Mouse (Mus musculus) CH12.LX (cell line): ENCODE measurements around the gene Ctnnd2. TPM values are rescaled to one million over a fixed set of nuclear protein-coding genes. Genes with fewer than 3 reads are reported as not detected.
A peak's percentile ranks its signal among the peaks of the same experiment; 100 is the strongest.

Experiments used
- DNase-seq: peaks from one replicate; pipeline ENCODE4 v3.0.0-alpha.2; 2013; ENCODE audit errors: extremely low read depth
- H3K27ac ChIP-seq: 2 replicates; pipeline ENCODE4 v1.5.1; 2012; ENCODE audit warnings: low read depth, mild to moderate bottlenecking, control low read depth, moderate library complexity; ENCODE audit not compliant: insufficient read depth
- H3K27me3 ChIP-seq: replicated peaks from 2 replicates; pipeline ENCODE3; 2012; ENCODE audit warnings: inconsistent platforms
- H3K36me3 ChIP-seq, 2 experiments: replicated peaks in 1 of 2; 2 replicates each; pipeline versions ENCODE3 to v1.6.1; 2012; ENCODE audit warnings: inconsistent platforms in 1 of 2, low read length in 1 of 2, mild to moderate bottlenecking in 1 of 2, mixed read lengths in 1 of 2, moderate library complexity in 1 of 2; ENCODE audit not compliant: control insufficient read depth in 1 of 2, insufficient read depth in 1 of 2
- H3K4me1 ChIP-seq, 2 experiments: 2 replicates each; pipeline ENCODE4 v1.6.1; 2012; ENCODE audit warnings: inconsistent platforms in 1 of 2, moderate library complexity in 1 of 2; ENCODE audit not compliant: insufficient read depth in 2 of 2, control insufficient read depth in 1 of 2
- H3K4me2 ChIP-seq: 2 replicates; pipeline ENCODE4 v1.6.1; 2012; ENCODE audit warnings: low read depth, mild to moderate bottlenecking, control low read depth; ENCODE audit not compliant: poor library complexity, insufficient read depth, severe bottlenecking
- H3K4me3 ChIP-seq, 3 experiments: fragments of 150-350 bp in 1 of 3; sonication (generic) in 1 of 3; replicated peaks in 1 of 3; 2 replicates each; pipeline versions ENCODE3 to v1.5.1; 2011 to 2012; ENCODE audit warnings: low read depth in 2 of 3, low read length in 2 of 3, mild to moderate bottlenecking in 2 of 3, moderate library complexity in 2 of 3, control low read depth in 1 of 3, improper control_type of control experiment in 1 of 3, inconsistent platforms in 1 of 3, mixed read lengths in 1 of 3; ENCODE audit not compliant: poor library complexity in 1 of 3
- H3K79me2 ChIP-seq: replicated peaks from 2 replicates; pipeline ENCODE4 v1.6.1; 2012; ENCODE audit warnings: mild to moderate bottlenecking, moderate library complexity; ENCODE audit not compliant: control insufficient read depth, poor library complexity, insufficient read depth, severe bottlenecking; ENCODE audit errors: extremely low read depth
- H3K9ac ChIP-seq: 2 replicates; pipeline ENCODE4 v1.6.1; 2012; ENCODE audit warnings: low read depth, mild to moderate bottlenecking, control low read depth, moderate library complexity; ENCODE audit not compliant: insufficient read depth
- H3K9me3 ChIP-seq: replicated peaks from 2 replicates; pipeline ENCODE3; 2012; ENCODE audit warnings: low read length, inconsistent platforms, mixed read lengths
- BHLHE40 ChIP-seq: IDR thresholded peaks from 2 replicates; pipeline ENCODE4 v1.6.1; 2011; ENCODE audit warnings: mild to moderate bottlenecking, low read depth, low read length, improper control_type of control experiment
- CTCF ChIP-seq, 2 experiments: IDR thresholded peaks in 1 of 2; conservative IDR thresholded peaks in 1 of 2; 2 replicates each; pipeline ENCODE4 v1.5.1; 2011 to 2012; ENCODE audit warnings: low read depth in 2 of 2, low read length in 2 of 2, improper control_type of control experiment in 1 of 2, inconsistent platforms in 1 of 2, mild to moderate bottlenecking in 1 of 2, moderate library complexity in 1 of 2
- ELF1 ChIP-seq: IDR thresholded peaks from 2 replicates; pipeline ENCODE4 v1.6.1; 2014; ENCODE audit warnings: low read depth, mild to moderate bottlenecking, inconsistent platforms, low read length, improper control_type of control experiment
- EP300 ChIP-seq: IDR thresholded peaks from 2 replicates; pipeline ENCODE4 v1.6.1; 2011; ENCODE audit warnings: low read length, improper control_type of control experiment
- ETS1 ChIP-seq: conservative IDR thresholded peaks from 2 replicates; pipeline ENCODE4 v1.6.1; 2012; ENCODE audit warnings: low read depth, mild to moderate bottlenecking, inconsistent platforms, low read length, improper control_type of control experiment, moderate library complexity
- JUN ChIP-seq: IDR thresholded peaks from 2 replicates; pipeline ENCODE4 v1.6.1; 2011; ENCODE audit warnings: low read depth, mild to moderate bottlenecking, low read length, improper control_type of control experiment, moderate library complexity; ENCODE audit not compliant: insufficient read depth
- JUND ChIP-seq: conservative IDR thresholded peaks from 2 replicates; pipeline ENCODE4 v1.6.1; 2011; ENCODE audit warnings: low read depth, low read length, improper control_type of control experiment
- NELFE ChIP-seq: IDR thresholded peaks from 2 replicates; pipeline ENCODE4 v1.6.1; 2011; ENCODE audit warnings: low read depth, low read length, improper control_type of control experiment
- NRF1 ChIP-seq: IDR thresholded peaks from 2 replicates; pipeline ENCODE4 v1.6.1; 2014; ENCODE audit warnings: low read depth, mild to moderate bottlenecking, inconsistent platforms, low read length, improper control_type of control experiment, moderate library complexity
- PAX5 ChIP-seq: IDR thresholded peaks from 2 replicates; pipeline ENCODE4 v1.6.1; 2012; ENCODE audit warnings: low read length, inconsistent platforms, mixed read lengths
- POLR2A ChIP-seq: IDR thresholded peaks from 2 replicates; pipeline ENCODE4 v1.6.1; 2011; ENCODE audit warnings: low read depth, mild to moderate bottlenecking, improper control_type of control experiment, low read length
- POLR2AphosphoS2 ChIP-seq: IDR thresholded peaks from 2 replicates; pipeline ENCODE4 v1.6.1; 2011; ENCODE audit warnings: low read depth, low read length, improper control_type of control experiment
- SIN3A ChIP-seq: IDR thresholded peaks from 2 replicates; pipeline ENCODE4 v1.6.1; 2012; ENCODE audit warnings: low read length, improper control_type of control experiment, inconsistent platforms
- ZC3H11A ChIP-seq: IDR thresholded peaks from 2 replicates; pipeline ENCODE4 v1.6.1; 2012; ENCODE audit warnings: low read depth, mild to moderate bottlenecking, inconsistent platforms, low read length, improper control_type of control experiment
- ZKSCAN1 ChIP-seq: IDR thresholded peaks from 2 replicates; pipeline ENCODE4 v1.6.1; 2012; ENCODE audit warnings: low read depth, inconsistent platforms, low read length, improper control_type of control experiment, borderline replicate concordance
- dilution Hi-C: fragments of 300-500 bp; cut with MboI; formaldehyde crosslinking; loops from 2 replicates; pipeline ENCODE4 v1.14.3; 2020; ENCODE audit warnings: low sequenced_read_pairs; ENCODE audit not compliant: extremely low pct_unique_long_range_greater_than_20kb, extremely low pct_ligation_motif_present
- in situ Hi-C: fragments of 300-500 bp; cut with MboI; formaldehyde crosslinking; loops from 3 replicates; pipeline ENCODE4 v1.14.3; 2019; ENCODE audit warnings: low sequenced_read_pairs, low pct_ligation_motif_present, low pct_unique_long_range_greater_than_20kb, mixed read lengths
- polyA plus RNA-seq: library from polyadenylated mRNA; unstranded; fragments of >175 nt; gene quantifications from 2 replicates; pipeline ENCODE4 v1.2.1, GENCODE M21; 2012; ENCODE audit warnings: low read depth; ENCODE audit not compliant: insufficient read length
- total RNA-seq, 2 experiments: library from RNA; depleted of rRNA; stranded (reverse); fragments of 300-350 nt in 1 of 2; fragments of >200 nt in 1 of 2; gene quantifications; 2 replicates each; pipeline ENCODE4 v1.2.3; 2012 to 2014

The Ctnnd2 gene
- total and polyA plus RNA-seq, 3 experiments, result 0.23 TPM; not detected in 2

GRCm38 (mm10) chr15:30709026-30709753 lies 536.8 kb downstream of the Ctnnd2 start:
- Histone ChIP-seq H3K9me3 (no peaks in the 10 kb centered on the region), H3K79me2 (no peaks in the 10 kb centered on the region), H3K36me3 (no peaks in the 10 kb centered on the region), H3K27me3 (no peaks in the 10 kb centered on the region), H3K27ac (no peak overlapping the region), H3K9ac (no peak overlapping the region), H3K4me3 (no peak overlapping the region), H3K4me2 (no peak overlapping the region), H3K4me1 (peaks cover 0 to 8% of the 10 kb centered on the region in 2 experiments; a peak in 2 of 4 replicates)
- in situ Hi-C loops, result no loop called here
- dilution Hi-C loops, result no loop called here
- TF ChIP-seq ETS1, result 0 out of 2 replicates have a peak, but pooled peaks have one; percentile 18
- TF ChIP-seq EP300, result no peak
- no peak for TF ChIP-seq ZKSCAN1
- TF ChIP-seq ZC3H11A, result no peak
- peak; percentile 75 for TF ChIP-seq BHLHE40
- DNase-seq, result peak; percentile 33

GRCm38 (mm10) chr15:30709754-30710105 lies 537.3 kb downstream of the Ctnnd2 start:
- no peak overlapping the region for H3K27ac ChIP-seq
- no peak for TF ChIP-seq PAX5
- no peak for TF ChIP-seq ETS1
- TF ChIP-seq JUN, result no peak
- no peak for TF ChIP-seq CTCF (conservative IDR thresholded peaks at IDR 0.05 in 1 of 2, IDR thresholded peaks at IDR 0.05 in 1 of 2; ENCODE audit: low read depth in 2 of 2, low read length in 2 of 2)
- no peak for TF ChIP-seq POLR2A
- no peak for TF ChIP-seq ZC3H11A
- no peak for TF ChIP-seq ZKSCAN1
- no peak for TF ChIP-seq NRF1
- TF ChIP-seq EP300, result no peak
- TF ChIP-seq SIN3A, result no peak
- no peak for TF ChIP-seq ELF1
- TF ChIP-seq JUND, result no peak
- TF ChIP-seq NELFE, result no peak
- no peak for TF ChIP-seq POLR2AphosphoS2
- no peak overlapping the region for H3K9ac ChIP-seq
- peaks cover 0 to 13% of the 10 kb centered on the region in 2 experiments; a peak in 2 of 4 replicates for H3K4me1 ChIP-seq
- no peaks in the 10 kb centered on the region for H3K27me3 ChIP-seq
- no peak overlapping the region for H3K4me3 ChIP-seq
- no peak for DNase-seq
- no peaks in the 10 kb centered on the region for H3K9me3 ChIP-seq
- dilution Hi-C loops (no loop called here), in situ Hi-C loops (no loop called here)
- no peak overlapping the region for H3K4me2 ChIP-seq
- no peaks in the 10 kb centered on the region for H3K79me2 ChIP-seq
- H3K36me3 ChIP-seq, result no peaks in the 10 kb centered on the region
